ENCODE assay signal across 8 mouse cellular contexts in the genomic region with DNA sequence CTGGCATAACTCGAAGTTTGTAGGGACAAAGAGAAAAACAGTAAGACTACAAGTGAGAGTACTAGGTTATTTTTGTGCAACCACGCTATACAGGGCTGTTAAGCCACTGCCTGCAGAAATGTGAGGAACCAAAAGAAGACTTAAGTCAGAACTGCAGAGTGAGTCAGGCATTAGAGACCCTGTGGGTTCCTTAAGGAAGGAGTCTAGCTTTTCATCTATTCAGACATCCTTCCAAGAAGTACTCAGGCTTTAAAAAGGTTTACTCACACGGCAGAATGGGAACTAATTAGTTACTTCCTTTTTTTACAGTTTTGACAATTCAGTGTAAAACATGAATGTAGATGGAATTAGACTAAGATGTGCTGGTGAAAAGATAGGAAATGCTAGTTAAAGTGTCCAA. TPM values are rescaled to one million over a fixed set of nuclear protein-coding genes. Genes with fewer than 3 reads are reported as not detected.
DNase-seq lines count a peak whose midpoint lies in the region; ATAC-seq lines count a peak whose summit lies in the region.

No protein-coding gene starts in this region.

- peak overlapping the region; percentile 100; the same call in 1 of the 2 replicates for H3K9ac ChIP-seq in hindbrain, embryonic 13.5 days

- no peak overlapping the region for H3K27ac ChIP-seq in hindbrain, embryonic 13.5 days
- H3K27ac ChIP-seq in midbrain, embryonic 10.5 days (replicated peaks), result peak overlapping the region; percentile 100; the same call in 1 of the 2 replicates

- WGBS in hindbrain, embryonic 13.5 days, result 25% methylated on average over 3 of the region's 3 CpGs
- WGBS in midbrain, embryonic 10.5 days, result 40% methylated on average over 3 of the region's 3 CpGs

- H3K36me3 ChIP-seq in hindbrain, embryonic 13.5 days, result no peaks in the 10 kb centered on the region
- H3K36me3 ChIP-seq in midbrain, embryonic 10.5 days, result peaks cover 44% of the 10 kb centered on the region

- H3K4me1 ChIP-seq in hindbrain, embryonic 13.5 days (replicated peaks), result peaks cover 65% of the 10 kb centered on the region
- peaks cover 73% of the 10 kb centered on the region for H3K4me1 ChIP-seq in midbrain, embryonic 10.5 days

- ATAC-seq in hindbrain, embryonic 13.5 days (ENCODE audit: low FRiP score), result no peak

- peak overlapping the region; percentile 100 for H3K4me3 ChIP-seq in hindbrain, embryonic 13.5 days
- peak overlapping the region; percentile 99 for H3K4me3 ChIP-seq in midbrain, embryonic 10.5 days

- H3K9me3 ChIP-seq in hindbrain, embryonic 13.5 days, result no peaks in the 10 kb centered on the region
- no peaks in the 10 kb centered on the region for H3K9me3 ChIP-seq in midbrain, embryonic 10.5 days (replicated peaks)

- H3K27me3 ChIP-seq in hindbrain, embryonic 13.5 days, result no peaks in the 10 kb centered on the region
- H3K27me3 ChIP-seq in midbrain, embryonic 10.5 days (ENCODE audit: low read depth, poor library complexity, severe bottlenecking), result no peaks in the 10 kb centered on the region

- peak; percentile 4 for DNase-seq in embryo, embryonic 10.5 days (ENCODE audit: low spot score)
- no peak for DNase-seq in embryo, embryonic 9.5 days (ENCODE audit: extremely low spot score)
- DNase-seq in MN1 (ENCODE audit: low spot score), result peak; percentile 9
- DNase-seq in midbrain, embryonic 10.5 days (ENCODE audit: low spot score), result no peak
- no peak for DNase-seq in retina, embryonic 14.5 days (ENCODE audit: low spot score)
- no peak for DNase-seq in thymus, postnatal 4 days
- DNase-seq in urinary bladder, postnatal 4 days (ENCODE audit: low spot score in 2 of 2), result no peak

- peak overlapping the region; percentile 72 for H3K4me2 ChIP-seq in hindbrain, embryonic 13.5 days

RNA-seq across cellular contexts. Expression of gene Nsd2, which starts 1.9 kb away (rescaled TPM):
- polyA plus RNA-seq in hindbrain, embryonic 13.5 days (2015; fragmentation: Nextera tagmentation; extraction: Ambion mirVana), result 74.1 and 77.6 TPM in 2 replicates
- polyA plus RNA-seq in midbrain, embryonic 10.5 days (2016; fragmentation: Nextera tagmentation; extraction: Ambion mirVana), result 91.0 and 97.6 TPM in 2 replicates

RNA-seq across cellular contexts. Expression of gene Letm1, which starts 39.8 kb away (rescaled TPM):
- 58.0 and 58.5 TPM in 2 replicates for polyA plus RNA-seq in hindbrain, embryonic 13.5 days (2015; fragmentation: Nextera tagmentation; extraction: Ambion mirVana)
- 47.7 and 50.6 TPM in 2 replicates for polyA plus RNA-seq in midbrain, embryonic 10.5 days (2016; fragmentation: Nextera tagmentation; extraction: Ambion mirVana)

Comparison
In these comparisons a context has a peak if more than half of its experiments do, and no peak if none do; other contexts are left out.
1. DNase-seq: peak in embryo, embryonic 10.5 days (single experiment) and MN1 (single experiment); none in embryo, embryonic 9.5 days (single experiment), midbrain, embryonic 10.5 days (single experiment), retina, embryonic 14.5 days (single experiment), thymus, postnatal 4 days (single experiment) and urinary bladder, postnatal 4 days (0 of 2).